Mouse (Mus musculus) CH12.LX (cell line): Measurements from ENCODE around the gene Neu2. TPM values are rescaled to one million over a fixed set of nuclear protein-coding genes. Genes with fewer than 3 reads are reported as not detected.

Source experiments
- DNase-seq: peaks from one replicate; pipeline ENCODE4 v3.0.0-alpha.2; 2013; ENCODE audit errors: extremely low read depth
- H3K27ac ChIP-seq: 2 replicates; pipeline ENCODE4 v1.5.1; 2012; ENCODE audit warnings: low read depth, mild to moderate bottlenecking, control low read depth, moderate library complexity; ENCODE audit not compliant: insufficient read depth
- H3K27me3 ChIP-seq: replicated peaks from 2 replicates; pipeline ENCODE3; 2012; ENCODE audit warnings: inconsistent platforms
- H3K36me3 ChIP-seq, 2 experiments: replicated peaks in 1 of 2; 2 replicates each; pipeline versions ENCODE3 to v1.6.1; 2012; ENCODE audit warnings: inconsistent platforms in 1 of 2, low read length in 1 of 2, mild to moderate bottlenecking in 1 of 2, mixed read lengths in 1 of 2, moderate library complexity in 1 of 2; ENCODE audit not compliant: control insufficient read depth in 1 of 2, insufficient read depth in 1 of 2
- H3K4me1 ChIP-seq, 2 experiments: 2 replicates each; pipeline ENCODE4 v1.6.1; 2012; ENCODE audit warnings: inconsistent platforms in 1 of 2, moderate library complexity in 1 of 2; ENCODE audit not compliant: insufficient read depth in 2 of 2, control insufficient read depth in 1 of 2
- H3K4me2 ChIP-seq: 2 replicates; pipeline ENCODE4 v1.6.1; 2012; ENCODE audit warnings: low read depth, mild to moderate bottlenecking, control low read depth; ENCODE audit not compliant: poor library complexity, insufficient read depth, severe bottlenecking
- H3K4me3 ChIP-seq, 3 experiments: fragments of 150-350 bp in 1 of 3; sonication (generic) in 1 of 3; replicated peaks in 1 of 3; 2 replicates each; pipeline versions ENCODE3 to v1.5.1; 2011 to 2012; ENCODE audit warnings: low read depth in 2 of 3, low read length in 2 of 3, mild to moderate bottlenecking in 2 of 3, moderate library complexity in 2 of 3, control low read depth in 1 of 3, improper control_type of control experiment in 1 of 3, inconsistent platforms in 1 of 3, mixed read lengths in 1 of 3; ENCODE audit not compliant: poor library complexity in 1 of 3
- H3K79me2 ChIP-seq: replicated peaks from 2 replicates; pipeline ENCODE4 v1.6.1; 2012; ENCODE audit warnings: mild to moderate bottlenecking, moderate library complexity; ENCODE audit not compliant: control insufficient read depth, poor library complexity, insufficient read depth, severe bottlenecking; ENCODE audit errors: extremely low read depth
- H3K9ac ChIP-seq: 2 replicates; pipeline ENCODE4 v1.6.1; 2012; ENCODE audit warnings: low read depth, mild to moderate bottlenecking, control low read depth, moderate library complexity; ENCODE audit not compliant: insufficient read depth
- H3K9me3 ChIP-seq: replicated peaks from 2 replicates; pipeline ENCODE3; 2012; ENCODE audit warnings: low read length, inconsistent platforms, mixed read lengths
- BHLHE40 ChIP-seq: IDR thresholded peaks from 2 replicates; pipeline ENCODE4 v1.6.1; 2011; ENCODE audit warnings: mild to moderate bottlenecking, low read depth, low read length, improper control_type of control experiment
- CHD2 ChIP-seq: IDR thresholded peaks from 2 replicates; pipeline ENCODE4 v1.6.1; 2011; ENCODE audit warnings: low read length, improper control_type of control experiment
- E2F4 ChIP-seq: IDR thresholded peaks from 2 replicates; pipeline ENCODE4 v1.6.1; 2011; ENCODE audit warnings: low read depth, low read length, improper control_type of control experiment; ENCODE audit not compliant: insufficient replicate concordance
- ELF1 ChIP-seq: IDR thresholded peaks from 2 replicates; pipeline ENCODE4 v1.6.1; 2014; ENCODE audit warnings: low read depth, mild to moderate bottlenecking, inconsistent platforms, low read length, improper control_type of control experiment
- ETS1 ChIP-seq: conservative IDR thresholded peaks from 2 replicates; pipeline ENCODE4 v1.6.1; 2012; ENCODE audit warnings: low read depth, mild to moderate bottlenecking, inconsistent platforms, low read length, improper control_type of control experiment, moderate library complexity
- HCFC1 ChIP-seq: IDR thresholded peaks from 2 replicates; pipeline ENCODE4 v1.6.1; 2012; ENCODE audit warnings: low read depth, mild to moderate bottlenecking, inconsistent platforms, low read length, improper control_type of control experiment
- IRF4 ChIP-seq: IDR thresholded peaks from 2 replicates; pipeline ENCODE4 v1.6.1; 2014; ENCODE audit warnings: low read depth, mild to moderate bottlenecking, inconsistent platforms, low read length, improper control_type of control experiment
- MAFK ChIP-seq: IDR thresholded peaks from 2 replicates; pipeline ENCODE4 v1.6.1; 2011; ENCODE audit warnings: low read length, improper control_type of control experiment; ENCODE audit not compliant: insufficient replicate concordance
- MAZ ChIP-seq: IDR thresholded peaks from 2 replicates; pipeline ENCODE4 v1.6.1; 2012; ENCODE audit warnings: low read depth, mild to moderate bottlenecking, inconsistent platforms, low read length, improper control_type of control experiment, moderate library complexity
- MEF2A ChIP-seq: IDR thresholded peaks from 2 replicates; pipeline ENCODE4 v1.6.1; 2014; ENCODE audit warnings: low read depth, mild to moderate bottlenecking, inconsistent platforms, low read length, improper control_type of control experiment, borderline replicate concordance
- NELFE ChIP-seq: IDR thresholded peaks from 2 replicates; pipeline ENCODE4 v1.6.1; 2011; ENCODE audit warnings: low read depth, low read length, improper control_type of control experiment
- RAD21 ChIP-seq: IDR thresholded peaks from 2 replicates; pipeline ENCODE4 v1.6.1; 2011; ENCODE audit warnings: low read depth, mild to moderate bottlenecking, low read length, improper control_type of control experiment, moderate library complexity
- RCOR1 ChIP-seq: conservative IDR thresholded peaks from 2 replicates; pipeline ENCODE4 v1.6.1; 2012; ENCODE audit warnings: low read depth, mild to moderate bottlenecking, inconsistent platforms, low read length, improper control_type of control experiment
- SIN3A ChIP-seq: IDR thresholded peaks from 2 replicates; pipeline ENCODE4 v1.6.1; 2012; ENCODE audit warnings: low read length, improper control_type of control experiment, inconsistent platforms
- TBP ChIP-seq: conservative IDR thresholded peaks from 2 replicates; pipeline ENCODE4 v1.6.1; 2011; ENCODE audit warnings: low read depth, low read length, improper control_type of control experiment
- UBTF ChIP-seq: IDR thresholded peaks from 2 replicates; pipeline ENCODE4 v1.6.1; 2012; ENCODE audit warnings: low read depth, mild to moderate bottlenecking, inconsistent platforms, low read length, improper control_type of control experiment, moderate library complexity
- USF1 ChIP-seq: IDR thresholded peaks from 2 replicates; pipeline ENCODE4 v1.6.1; 2014; ENCODE audit warnings: low read depth, mild to moderate bottlenecking, inconsistent platforms, low read length, improper control_type of control experiment
- ZC3H11A ChIP-seq: IDR thresholded peaks from 2 replicates; pipeline ENCODE4 v1.6.1; 2012; ENCODE audit warnings: low read depth, mild to moderate bottlenecking, inconsistent platforms, low read length, improper control_type of control experiment
- ZKSCAN1 ChIP-seq: IDR thresholded peaks from 2 replicates; pipeline ENCODE4 v1.6.1; 2012; ENCODE audit warnings: low read depth, inconsistent platforms, low read length, improper control_type of control experiment, borderline replicate concordance
- ZMIZ1 ChIP-seq: IDR thresholded peaks from 2 replicates; pipeline ENCODE4 v1.6.1; 2012; ENCODE audit warnings: low read depth, mild to moderate bottlenecking, inconsistent platforms, low read length, improper control_type of control experiment
- ZNF384 ChIP-seq: IDR thresholded peaks from 2 replicates; pipeline ENCODE4 v1.6.1; 2012; ENCODE audit warnings: low read depth, low read length, improper control_type of control experiment, inconsistent platforms
- dilution Hi-C: fragments of 300-500 bp; cut with MboI; formaldehyde crosslinking; loops from 2 replicates; pipeline ENCODE4 v1.14.3; 2020; ENCODE audit warnings: low sequenced_read_pairs; ENCODE audit not compliant: extremely low pct_unique_long_range_greater_than_20kb, extremely low pct_ligation_motif_present
- in situ Hi-C: fragments of 300-500 bp; cut with MboI; formaldehyde crosslinking; loops from 3 replicates; pipeline ENCODE4 v1.14.3; 2019; ENCODE audit warnings: low sequenced_read_pairs, low pct_ligation_motif_present, low pct_unique_long_range_greater_than_20kb, mixed read lengths
- polyA plus RNA-seq: library from polyadenylated mRNA; unstranded; fragments of >175 nt; gene quantifications from 2 replicates; pipeline ENCODE4 v1.2.1, GENCODE M21; 2012; ENCODE audit warnings: low read depth; ENCODE audit not compliant: insufficient read length
- total RNA-seq, 2 experiments: library from RNA; depleted of rRNA; stranded (reverse); fragments of 300-350 nt in 1 of 2; fragments of >200 nt in 1 of 2; gene quantifications; 2 replicates each; pipeline ENCODE4 v1.2.3; 2012 to 2014

Gene Neu2
- total and polyA plus RNA-seq, 3 experiments, result not detected

DNA sequence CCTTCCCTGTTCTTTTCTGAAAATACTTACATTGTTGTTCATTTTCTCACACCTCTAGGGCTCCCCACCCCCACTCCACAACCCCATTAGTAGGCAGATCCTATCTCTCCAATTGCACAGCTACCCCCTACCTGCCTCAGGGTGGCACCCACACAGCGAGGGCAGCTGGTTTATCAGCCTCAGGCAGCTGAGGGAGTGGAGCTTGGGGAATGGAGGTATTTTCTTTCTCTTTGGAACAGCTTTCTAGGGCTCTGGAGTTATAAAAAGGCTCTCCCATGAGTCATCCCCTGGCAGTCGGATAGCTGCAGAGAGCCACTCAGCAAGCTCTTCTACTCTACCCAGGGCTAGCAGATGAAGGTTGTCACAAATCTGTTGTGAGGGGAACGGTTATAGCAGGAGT lies 84.6 kb downstream of the Neu2 start:
- DNase-seq, result no peak
- TF ChIP-seq RAD21, result no peak
- TF ChIP-seq ZKSCAN1, result no peak
- no peak for TF ChIP-seq SIN3A
- no peak for TF ChIP-seq NELFE
- TF ChIP-seq MEF2A, result no peak
- TF ChIP-seq TBP, result no peak
- no peak for TF ChIP-seq RCOR1
- Histone ChIP-seq H3K79me2 (no peaks in the 10 kb centered on the region), H3K9me3 (no peaks in the 10 kb centered on the region), H3K9ac (no peak overlapping the region), H3K4me1 (peaks cover 0 to 5% of the 10 kb centered on the region in 2 experiments; a peak in 1 of 4 replicates), H3K4me3 (no peak overlapping the region), H3K27me3 (no peaks in the 10 kb centered on the region), H3K4me2 (no peak overlapping the region), H3K27ac (no peak overlapping the region), H3K36me3 (no peaks in the 10 kb centered on the region)
- dilution Hi-C loops (no loop called here), in situ Hi-C loops (no loop called here)

DNA sequence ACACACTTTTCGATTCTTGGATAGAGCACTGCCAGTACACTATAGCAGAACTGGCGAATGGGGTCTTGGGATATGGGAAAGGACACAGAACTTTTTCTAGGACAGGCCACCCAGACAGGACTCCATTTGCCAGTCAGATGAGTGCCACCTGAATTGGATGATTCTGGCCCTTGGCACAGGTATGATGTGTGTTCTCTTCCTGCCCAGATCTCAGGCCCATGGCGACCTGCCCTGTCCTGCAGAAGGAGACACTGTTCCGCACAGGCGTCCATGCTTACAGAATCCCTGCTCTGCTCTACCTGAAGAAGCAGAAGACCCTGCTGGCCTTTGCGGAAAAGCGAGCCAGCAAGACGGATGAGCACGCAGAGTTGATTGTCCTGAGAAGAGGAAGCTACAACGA lies 85.0 kb downstream of the Neu2 start:
- DNase-seq, result no peak
- peaks cover 0 to 5% of the 10 kb centered on the region in 2 experiments; a peak in 1 of 4 replicates for H3K4me1 ChIP-seq
- no peak overlapping the region for H3K27ac ChIP-seq
- no peak for TF ChIP-seq NELFE
- TF ChIP-seq ELF1, result no peak
- TF ChIP-seq USF1, result no peak
- no peak for TF ChIP-seq ETS1
- no peak for TF ChIP-seq IRF4
- TF ChIP-seq UBTF, result no peak
- TF ChIP-seq RCOR1, result no peak
- TF ChIP-seq ZMIZ1, result no peak
- TF ChIP-seq MEF2A, result no peak
- no peak for TF ChIP-seq ZKSCAN1
- no peak for TF ChIP-seq TBP
- TF ChIP-seq E2F4, result no peak
- no peak for TF ChIP-seq MAZ
- no peak for TF ChIP-seq BHLHE40
- no peak for TF ChIP-seq CHD2
- no peak for TF ChIP-seq HCFC1
- TF ChIP-seq ZC3H11A, result no peak
- no peak for TF ChIP-seq ZNF384
- no peak for TF ChIP-seq MAFK
- no peaks in the 10 kb centered on the region for H3K27me3 ChIP-seq
- H3K36me3 ChIP-seq, result no peaks in the 10 kb centered on the region
- no peak overlapping the region for H3K4me2 ChIP-seq
- no peaks in the 10 kb centered on the region for H3K9me3 ChIP-seq
- H3K79me2 ChIP-seq, result no peaks in the 10 kb centered on the region
- no peak overlapping the region for H3K9ac ChIP-seq
- dilution Hi-C loops (no loop called here), in situ Hi-C loops (no loop called here)
- no peak overlapping the region for H3K4me3 ChIP-seq
